Mouse (Mus musculus) midbrain, embryonic 15.5 days (tissue): Measurements from ENCODE around the gene Arl5c. TPM values are rescaled to one million over a fixed set of nuclear protein-coding genes. Genes with fewer than 3 reads are reported as not detected.
"Not testable (repeated sequence)": the region's sequence is repeated elsewhere in the genome, so short reads cannot be mapped to it uniquely, and the experiment has no call there.

Source experiments
- ATAC-seq: fragments of 200-750 bp; cut with Nextera tagmentation; replicated peaks from 2 replicates; pipeline ENCODE4 v1.8.0; 2017; ENCODE audit warnings: moderate TSS enrichment
- H3K27ac ChIP-seq: fragments of 300-500 bp; sonication (generic); 2 replicates; pipeline ENCODE4 v1.5.1; 2015; ENCODE audit warnings: mild to moderate bottlenecking, inconsistent platforms
- H3K27me3 ChIP-seq: fragments of 300-500 bp; sonication (generic); replicated peaks from 2 replicates; pipeline ENCODE4 v1.6.1; 2015; ENCODE audit warnings: inconsistent platforms
- H3K36me3 ChIP-seq: fragments of 300-500 bp; sonication (generic); replicated peaks from 2 replicates; pipeline ENCODE4 v1.6.1; 2015; ENCODE audit warnings: inconsistent platforms
- H3K4me1 ChIP-seq: fragments of 300-500 bp; sonication (generic); 2 replicates; pipeline ENCODE4 v1.6.1; 2015; ENCODE audit warnings: inconsistent platforms
- H3K4me2 ChIP-seq: fragments of 300-500 bp; sonication (generic); 2 replicates; pipeline ENCODE4 v1.6.1; 2015; ENCODE audit warnings: inconsistent platforms, mild to moderate bottlenecking, moderate library complexity
- H3K4me3 ChIP-seq: fragments of 300-500 bp; sonication (generic); 2 replicates; pipeline ENCODE4 v1.5.1; 2015; ENCODE audit warnings: mild to moderate bottlenecking, inconsistent platforms
- H3K9ac ChIP-seq: fragments of 300-500 bp; sonication (generic); 2 replicates; pipeline ENCODE4 v1.6.1; 2015; ENCODE audit warnings: mild to moderate bottlenecking, inconsistent platforms
- H3K9me3 ChIP-seq: fragments of 300-500 bp; sonication (generic); 2 replicates; pipeline ENCODE4 v1.6.1; 2016; ENCODE audit warnings: inconsistent platforms
- WGBS: fragments of 180-500 bp; shearing (Covaris S2); methylation state at CpG from one replicate; pipeline ENCODE4 v1.1.7; 2015; ENCODE audit warnings: mixed read lengths; 5-methylcytosine and 5-hydroxymethylcytosine counted together
- microRNA-seq: library from miRNA; unstranded; fragments of <30 nt; microRNA quantifications from one replicate; pipeline ENCODE4, GENCODE M21; 2016
- polyA plus RNA-seq: library from polyadenylated mRNA; unstranded; fragments of >200 nt; fragmentation: Nextera tagmentation; extraction: Ambion mirVana; gene quantifications from 2 replicates; pipeline ENCODE4 v1.2.1, GENCODE M21; 2015

Arl5c gene
- polyA plus RNA-seq, 1 experiment from 2014 or later, result 10.8 TPM

- Histone ChIP-seq H3K4me1 (peaks cover 36% of the 10 kb centered on the region), H3K9ac (no peak overlapping the region), H3K4me2 (no peak overlapping the region), H3K4me3 (no peak overlapping the region), H3K9me3 (no peaks in the 10 kb centered on the region), H3K36me3 (no peaks in the 10 kb centered on the region), H3K27ac (no peak overlapping the region), H3K27me3 (no peaks in the 10 kb centered on the region)
- 78% methylated on average over 1 of the region's 1 CpGs for WGBS
- ATAC-seq, result no peak
Measured at GRCm38 (mm10) chr11:97952367-97953006, 43.5 kb downstream of the Arl5c start.

DNA sequence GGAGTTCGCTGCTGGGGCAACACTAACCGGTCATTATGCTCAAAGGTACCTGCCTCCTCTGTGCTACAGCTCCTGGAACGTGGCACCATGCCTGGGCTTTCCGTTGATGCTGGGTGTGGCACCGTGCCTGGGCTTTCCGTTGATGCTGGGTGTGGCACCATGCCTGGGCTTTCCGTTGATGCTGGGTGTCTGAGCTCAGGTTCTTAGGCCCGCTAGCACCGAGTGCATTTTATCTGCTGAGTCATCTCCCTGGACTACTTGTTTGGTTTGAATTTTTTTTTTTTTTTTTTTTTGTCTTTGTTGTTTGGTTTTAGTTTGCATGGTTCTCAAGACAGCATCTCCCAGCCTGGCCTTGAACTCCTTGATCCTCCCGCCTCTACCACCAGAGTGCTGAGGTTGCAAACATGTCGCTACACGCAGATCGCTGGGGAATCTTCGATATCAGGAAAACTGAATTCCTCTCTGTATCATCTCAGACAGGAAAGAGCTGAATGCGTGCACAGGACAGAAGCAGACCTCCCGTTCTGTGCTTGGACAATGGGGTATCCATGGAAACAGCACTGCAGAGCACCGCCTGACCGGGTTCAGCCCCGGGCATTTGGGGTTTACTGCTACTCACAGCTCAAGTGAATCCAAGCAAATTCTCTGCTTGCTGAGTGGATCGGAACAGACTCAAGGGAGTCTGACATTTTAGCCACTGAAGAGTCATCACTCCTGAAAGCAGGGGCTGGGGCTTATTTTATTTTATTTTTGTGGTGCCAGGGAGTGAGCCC lies 46.1 kb downstream of the Arl5c start:
- no peak overlapping the region for H3K9ac ChIP-seq
- H3K27me3 ChIP-seq, result no peaks in the 10 kb centered on the region
- peak; percentile 80; the same call in 1 of the 2 replicates for ATAC-seq
- H3K4me2 ChIP-seq, result peak overlapping the region; percentile 21; the same call in 1 of the 2 replicates
- peaks cover 17% of the 10 kb centered on the region for H3K4me1 ChIP-seq
- peak overlapping the region; percentile 77 for H3K27ac ChIP-seq
- no peaks in the 10 kb centered on the region for H3K9me3 ChIP-seq
- H3K4me3 ChIP-seq, result no peak overlapping the region
- H3K36me3 ChIP-seq, result no peaks in the 10 kb centered on the region
- WGBS, result 29% methylated on average over 20 of the region's 20 CpGs

DNA sequence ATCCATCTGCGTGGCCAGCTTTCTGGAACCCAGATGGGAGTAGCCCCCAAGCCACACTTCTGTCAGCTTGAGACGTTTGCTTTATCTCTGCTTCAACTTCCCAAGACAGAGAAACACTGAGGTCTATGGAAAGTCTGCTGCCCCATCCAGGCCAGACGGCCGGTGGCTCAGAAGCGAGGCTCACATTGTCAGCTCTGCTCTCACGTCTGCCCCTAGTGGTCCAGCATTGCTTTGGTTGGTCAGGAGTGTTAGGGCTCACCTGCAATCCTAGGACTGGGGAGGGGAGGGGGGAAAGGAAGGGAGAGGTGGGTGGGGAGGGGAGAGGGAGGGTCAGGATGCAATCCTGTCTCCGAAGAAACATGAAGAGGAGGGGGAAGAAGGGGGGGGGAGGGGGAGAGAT lies 48.6 kb downstream of the Arl5c start:
- no peak for ATAC-seq
- H3K4me3 ChIP-seq, result no peak overlapping the region
- no peak overlapping the region for H3K4me2 ChIP-seq
- H3K4me1 ChIP-seq, result peaks cover 13% of the 10 kb centered on the region
- WGBS, result 12% methylated on average over 7 of the region's 7 CpGs
- no peaks in the 10 kb centered on the region for H3K27me3 ChIP-seq
- no peak overlapping the region for H3K9ac ChIP-seq
- no peaks in the 10 kb centered on the region for H3K9me3 ChIP-seq
- no peaks in the 10 kb centered on the region for H3K36me3 ChIP-seq
- no peak overlapping the region for H3K27ac ChIP-seq

DNA sequence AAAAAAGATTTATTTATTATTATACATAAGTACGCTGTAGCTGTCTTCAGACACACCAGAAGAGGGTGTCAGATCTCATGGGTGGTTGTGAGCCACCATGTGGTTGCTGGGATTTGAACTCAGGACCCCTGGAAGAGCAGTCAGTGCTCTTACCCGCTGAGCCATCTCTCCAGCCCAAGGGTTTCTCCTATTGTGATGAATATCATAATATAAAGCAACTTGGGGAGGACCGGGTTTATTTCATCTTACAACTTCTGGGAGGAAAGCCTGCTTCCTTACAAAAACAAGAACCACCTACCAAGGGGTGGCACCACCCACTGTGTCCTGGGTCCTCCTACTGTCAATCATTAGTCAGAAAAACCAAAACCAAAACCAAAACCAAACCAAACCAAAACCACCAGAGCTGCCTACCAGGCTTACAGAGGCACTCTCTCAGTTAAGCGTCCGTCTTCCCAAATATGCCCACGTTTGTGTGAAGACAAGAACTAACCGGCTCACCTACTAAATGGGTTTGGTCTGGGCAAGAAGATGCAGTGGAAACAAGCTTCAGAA lies 50.2 kb downstream of the Arl5c start:
- not testable (repeated sequence) for H3K27me3 ChIP-seq, H3K4me2 ChIP-seq, H3K4me3 ChIP-seq, H3K9ac ChIP-seq, ATAC-seq, H3K27ac ChIP-seq, H3K9me3 ChIP-seq, H3K36me3 ChIP-seq
- H3K4me1 ChIP-seq, result peaks cover 13% of the 10 kb centered on the region
- 93% methylated on average over 7 of the region's 7 CpGs for WGBS

GRCm38 (mm10) chr11:97945031-97945430 lies 51.0 kb downstream of the Arl5c start:
- Histone ChIP-seq H3K36me3 (no peaks in the 10 kb centered on the region), H3K9ac (no peak overlapping the region), H3K9me3 (no peaks in the 10 kb centered on the region), H3K27ac (no peak overlapping the region), H3K4me1 (peaks cover 8% of the 10 kb centered on the region), H3K4me3 (no peak overlapping the region), H3K4me2 (no peak overlapping the region), H3K27me3 (no peaks in the 10 kb centered on the region)
- no peak for ATAC-seq
- 83% methylated on average over 10 of the region's 10 CpGs for WGBS

GRCm38 (mm10) chr11:97943256-97943655 lies 52.7 kb downstream of the Arl5c start:
- Histone ChIP-seq H3K4me1 (no peaks in the 10 kb centered on the region), H3K9ac (no peak overlapping the region), H3K4me3 (no peak overlapping the region), H3K27ac (no peak overlapping the region), H3K9me3 (no peaks in the 10 kb centered on the region), H3K27me3 (no peaks in the 10 kb centered on the region), H3K4me2 (no peak overlapping the region), H3K36me3 (no peaks in the 10 kb centered on the region)
- no peak for ATAC-seq
- 80% methylated on average over 5 of the region's 5 CpGs for WGBS

- H3K4me3 ChIP-seq, result no peak overlapping the region
- H3K9ac ChIP-seq, result no peak overlapping the region
- H3K36me3 ChIP-seq, result no peaks in the 10 kb centered on the region
- H3K9me3 ChIP-seq, result no peaks in the 10 kb centered on the region
- no peaks in the 10 kb centered on the region for H3K4me1 ChIP-seq
- WGBS, result 82% methylated on average over 15 of the region's 15 CpGs
- H3K27ac ChIP-seq, result no peak overlapping the region
- H3K4me2 ChIP-seq, result no peak overlapping the region
- no peak for ATAC-seq
- H3K27me3 ChIP-seq, result no peaks in the 10 kb centered on the region
Measured at GRCm38 (mm10) chr11:97942420-97943111, 53.4 kb downstream of the Arl5c start.

Small RNAs within 50 kb of the gene (microRNA-seq; reads per million reads assigned to microRNA genes)
- gene Gm22461 (not detected), gene Gm27597 (not detected)

Other genes starting within 250 kb of the Arl5c start
- gene Cwc25, start 229.6 kb downstream of the Arl5c start, polyA plus RNA-seq, result 16.2 and 17.6 TPM in 2 replicates
- 0.50 and 1.1 TPM in 2 replicates for gene 1700001P01Rik, start 220.3 kb downstream of the Arl5c start, polyA plus RNA-seq
- gene Rpl23, start 213.7 kb downstream of the Arl5c start, polyA plus RNA-seq, result 259 and 277 TPM in 2 replicates
- 198 and 199 TPM in 2 replicates for gene Lasp1, start 197.2 kb downstream of the Arl5c start, polyA plus RNA-seq
- 33.3 and 33.8 TPM in 2 replicates for gene B230217C12Rik, start 155.4 kb downstream of the Arl5c start, polyA plus RNA-seq
- 0.57 and 0.70 TPM in 2 replicates for gene Fbxo47, start 112.0 kb downstream of the Arl5c start, polyA plus RNA-seq
- 1.7 and 1.8 TPM in 2 replicates for gene Plxdc1, start 9.7 kb downstream of the Arl5c start, polyA plus RNA-seq
- gene Cacnb1, start 26.9 kb upstream of the Arl5c start, polyA plus RNA-seq, result 72.0 and 75.2 TPM in 2 replicates
- 622 and 634 TPM in 2 replicates for gene Rpl19, start 30.5 kb upstream of the Arl5c start, polyA plus RNA-seq
- 2.6 and 3.9 TPM in 2 replicates for gene Stac2, start 57.3 kb upstream of the Arl5c start, polyA plus RNA-seq
- 32.8 and 33.2 TPM in 2 replicates for gene Fbxl20, start 154.2 kb upstream of the Arl5c start, polyA plus RNA-seq
- 57.4 and 57.8 TPM in 2 replicates for gene Med1, start 197.1 kb upstream of the Arl5c start, polyA plus RNA-seq
- gene Cdk12, start 206.9 kb upstream of the Arl5c start, polyA plus RNA-seq, result 9.5 and 9.7 TPM in 2 replicates